Mouse (Mus musculus) left cerebral cortex, adult 9 months (tissue): ENCODE data around the gene Cachd1.
A peak's percentile ranks its signal among the peaks of the same experiment; 100 is the strongest.

Experiments
- DNase-seq, 2 experiments: peaks; one replicate each; pipeline ENCODE4 v3.0.0; 2022; ENCODE audit warnings: low spot score in 2 of 2

Gene Cachd1

DNA sequence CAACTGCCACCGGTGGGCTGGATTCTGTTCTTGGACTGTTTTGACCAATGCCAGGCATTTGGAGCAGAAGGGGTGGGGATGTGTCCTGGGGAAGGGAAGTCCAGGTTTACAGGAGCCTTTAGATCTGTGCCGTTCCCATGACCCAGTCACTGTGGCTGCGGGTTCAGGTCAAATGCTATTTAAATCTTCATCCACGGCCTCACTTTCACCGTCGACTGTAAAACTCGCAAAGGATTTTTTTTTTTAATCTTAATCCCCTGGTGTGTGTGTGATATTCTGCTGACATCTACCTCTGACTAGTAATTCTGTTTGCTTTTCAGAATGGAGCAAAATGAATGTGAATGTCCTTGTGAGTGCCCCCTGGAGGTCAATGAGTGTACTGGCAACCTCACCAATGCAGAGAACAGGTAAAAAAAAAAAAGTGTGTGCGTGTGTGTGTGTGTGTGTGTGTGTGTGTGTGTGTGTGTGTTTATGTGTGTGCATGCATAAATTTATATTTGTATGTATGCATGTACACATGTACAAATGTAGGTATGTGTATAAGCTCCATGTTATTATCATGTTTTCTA lies 211.8 kb downstream of the Cachd1 start:
- no peak for DNase-seq

- no peak for DNase-seq
Observed at GRCm38 (mm10) chr4:100990996-100991395, 214.5 kb downstream of the Cachd1 start.

- no peak for DNase-seq
Observed at GRCm38 (mm10) chr4:100992086-100992485, 215.6 kb downstream of the Cachd1 start.

DNA sequence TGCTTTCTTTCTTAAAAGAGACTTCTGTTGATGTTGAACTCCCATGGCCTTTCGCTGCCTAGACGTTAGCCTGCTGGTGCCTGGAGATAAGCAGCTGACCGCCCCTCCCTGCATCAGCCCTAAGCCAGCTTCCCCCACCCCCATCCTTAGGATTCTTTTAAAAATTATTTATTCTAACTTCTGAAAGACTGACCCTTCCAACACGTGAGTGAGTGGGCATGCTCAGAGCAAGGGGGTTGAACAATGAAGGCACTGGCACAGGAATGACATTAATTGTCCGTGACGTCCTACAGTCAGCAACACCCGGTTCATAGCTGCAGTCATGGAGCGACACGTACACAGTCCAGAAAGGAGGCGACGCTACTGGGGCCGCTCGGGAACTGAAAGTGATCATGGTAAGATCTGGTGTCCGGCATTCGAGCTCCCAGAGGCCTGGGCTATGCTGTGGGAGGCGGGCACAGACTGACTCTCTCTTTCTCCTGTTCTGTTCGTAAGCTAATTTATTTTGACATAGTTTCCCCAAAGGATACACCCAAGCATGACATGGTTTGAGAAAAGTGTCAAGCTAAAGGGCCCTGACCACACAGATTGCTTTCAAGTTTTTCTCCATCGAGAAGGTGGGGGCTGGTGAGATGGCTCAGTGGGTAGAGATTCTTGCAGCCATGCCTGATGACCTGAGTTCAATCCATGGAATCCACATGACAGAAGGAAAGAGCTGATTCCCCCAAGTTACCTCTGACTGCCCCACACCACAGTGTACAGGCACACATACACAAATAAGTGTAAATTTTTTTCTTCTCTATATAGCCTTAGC lies 218.2 kb downstream of the Cachd1 start:
- DNase-seq: no peak

DNA sequence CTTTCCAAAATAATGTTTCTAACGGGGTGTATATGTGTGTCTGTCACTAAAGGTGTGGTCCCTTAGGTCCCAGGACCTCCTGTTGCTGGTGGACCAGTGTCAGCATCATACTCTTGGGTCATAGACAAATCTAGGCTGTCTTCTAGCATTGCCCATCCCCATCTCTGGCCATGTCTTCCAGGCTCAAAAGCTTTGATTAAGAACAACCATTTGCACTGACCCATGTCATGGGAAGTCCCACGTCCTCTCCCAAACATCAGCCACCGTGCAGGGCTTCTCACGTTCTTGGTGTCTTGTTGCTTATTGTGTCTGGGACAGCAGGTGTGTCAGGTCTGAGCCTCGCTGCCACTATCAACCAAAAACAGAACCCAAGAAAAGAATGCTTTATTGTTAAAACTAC lies 219.1 kb downstream of the Cachd1 start:
- DNase-seq: no peak

GRCm38 (mm10) chr4:100996060-100996651 lies 219.7 kb downstream of the Cachd1 start:
- DNase-seq: no peak

GRCm38 (mm10) chr4:100998145-100998544 lies 221.7 kb downstream of the Cachd1 start:
- DNase-seq: peak in 1 of 2 experiments; percentile 70

GRCm38 (mm10) chr4:100998906-100999305 lies 222.4 kb downstream of the Cachd1 start:
- no peak for DNase-seq

DNA sequence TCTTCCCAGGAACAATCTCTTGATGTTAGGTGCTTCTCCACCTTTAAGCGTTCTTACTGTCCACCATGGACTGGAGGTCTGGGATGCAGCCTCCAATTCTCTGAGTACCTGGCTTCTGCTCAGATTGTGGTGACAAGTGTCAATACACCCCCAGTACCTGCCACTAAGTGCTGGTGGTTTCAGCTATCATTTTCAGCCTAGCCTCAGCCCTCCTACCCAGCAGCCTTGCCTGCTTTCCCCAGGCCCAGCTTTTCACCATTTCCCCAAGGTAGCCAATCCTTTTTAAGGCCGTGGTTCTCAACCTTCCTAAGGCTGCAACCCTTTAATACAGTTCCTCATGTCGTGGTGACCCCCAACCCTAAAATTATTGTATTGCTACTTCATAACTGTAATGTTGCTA lies 224.1 kb downstream of the Cachd1 start:
- DNase-seq: no peak

DNA sequence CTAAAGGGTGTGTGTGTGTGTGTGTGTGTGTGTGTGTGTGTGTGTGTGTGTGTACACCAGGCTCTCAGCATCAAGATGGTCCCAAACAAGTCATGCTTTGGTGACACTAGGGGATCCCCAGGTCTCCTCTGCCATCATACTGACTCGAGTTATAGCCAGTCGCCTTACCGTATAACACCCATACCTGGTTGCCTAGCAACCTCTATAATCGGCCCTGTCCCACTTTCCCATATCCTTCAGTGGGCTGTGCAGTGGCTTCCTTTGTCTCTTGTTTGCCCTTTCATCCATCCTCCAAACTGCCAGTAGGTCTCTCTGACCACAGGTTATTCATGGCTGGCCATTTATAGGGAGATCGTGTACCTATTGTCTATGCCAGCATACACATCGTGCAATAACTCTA lies 224.6 kb downstream of the Cachd1 start:
- DNase-seq: no peak

DNA sequence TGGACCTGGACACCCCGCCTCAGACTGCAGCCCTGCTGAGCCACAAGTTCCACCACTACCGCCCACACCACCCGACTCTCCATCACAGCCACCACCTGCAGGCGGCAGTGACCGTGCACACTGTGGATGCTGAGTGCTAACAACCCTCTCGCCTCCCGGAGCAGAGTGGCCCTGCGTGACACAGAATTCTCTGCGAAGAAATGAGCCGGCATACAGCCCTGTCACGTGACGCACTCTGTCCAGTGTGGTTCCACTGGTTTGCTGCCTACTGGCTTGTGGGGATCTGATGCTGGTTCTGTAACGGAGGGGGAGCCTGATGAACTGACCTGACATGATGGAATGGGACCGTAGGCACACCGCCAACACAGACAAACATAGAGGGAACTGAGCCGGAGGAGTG lies 226.5 kb downstream of the Cachd1 start:
- no peak for DNase-seq

DNA sequence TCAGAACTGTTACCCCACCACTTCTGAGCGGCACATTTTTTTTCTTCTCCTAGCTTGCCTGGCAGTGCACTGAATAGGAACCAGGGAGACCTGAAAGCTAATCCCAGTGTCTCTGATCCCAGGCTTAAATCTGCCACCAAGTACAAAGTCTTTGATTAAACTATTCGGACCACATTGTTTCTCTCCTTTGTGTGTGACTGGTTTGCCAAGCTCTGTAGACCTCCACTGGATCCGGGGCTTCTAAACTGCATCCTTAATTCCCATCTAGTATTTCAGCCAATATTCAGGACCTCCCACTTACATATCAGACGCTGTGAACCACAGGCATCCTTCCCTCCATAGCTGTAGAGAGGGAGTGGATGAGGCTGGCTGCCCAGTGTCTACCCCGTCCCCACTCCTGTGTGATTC lies 231.9 kb downstream of the Cachd1 start:
- no peak for DNase-seq

GRCm38 (mm10) chr4:101009092-101009491 lies 232.6 kb downstream of the Cachd1 start:
- DNase-seq: no peak

GRCm38 (mm10) chr4:101017806-101018205 lies 241.3 kb downstream of the Cachd1 start:
- DNase-seq: no peak

GRCm38 (mm10) chr4:101020596-101020995 lies 244.1 kb downstream of the Cachd1 start, which contains the start of gene Gm10577:
Gene Gm10577, minus strand, starts transcription at chr4:101020696.
- no peak for DNase-seq

- DNase-seq: peak in 1 of 2 experiments; percentile 44
Observed at GRCm38 (mm10) chr4:101026566-101026965, 250.1 kb downstream of the Cachd1 start.

- peak in 1 of 2 experiments; percentile 22 for DNase-seq
Observed at GRCm38 (mm10) chr4:101026995-101027394, 250.5 kb downstream of the Cachd1 start.

DNA sequence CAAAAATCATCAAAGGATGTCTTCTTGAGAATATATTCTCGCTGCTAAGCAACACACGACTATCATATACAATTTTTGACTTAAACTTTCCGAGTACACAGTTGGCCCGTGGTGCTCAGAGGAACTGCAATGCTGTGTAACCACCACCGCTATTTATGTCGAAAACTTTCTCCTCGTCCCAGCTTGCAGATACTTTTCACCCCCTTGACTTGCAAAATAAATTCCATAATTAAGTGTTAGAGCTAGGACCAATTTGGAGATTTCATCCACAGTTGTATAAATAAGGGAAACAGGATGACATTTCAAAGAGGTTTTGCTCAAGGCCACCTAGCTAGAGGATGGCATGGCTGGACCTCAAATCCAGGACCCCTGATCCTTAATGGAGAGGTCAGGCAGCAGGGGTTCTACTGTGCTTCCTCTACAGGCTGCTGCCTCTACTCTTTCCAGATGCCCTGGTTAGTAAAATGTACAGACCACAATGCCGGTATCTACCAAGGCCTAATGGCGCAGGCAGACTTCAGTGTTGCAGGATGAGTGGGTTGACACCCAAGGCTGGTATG lies 251.5 kb downstream of the Cachd1 start:
- no peak for DNase-seq

- DNase-seq: no peak
Observed at GRCm38 (mm10) chr4:101033047-101033446, 256.6 kb downstream of the Cachd1 start.

DNA sequence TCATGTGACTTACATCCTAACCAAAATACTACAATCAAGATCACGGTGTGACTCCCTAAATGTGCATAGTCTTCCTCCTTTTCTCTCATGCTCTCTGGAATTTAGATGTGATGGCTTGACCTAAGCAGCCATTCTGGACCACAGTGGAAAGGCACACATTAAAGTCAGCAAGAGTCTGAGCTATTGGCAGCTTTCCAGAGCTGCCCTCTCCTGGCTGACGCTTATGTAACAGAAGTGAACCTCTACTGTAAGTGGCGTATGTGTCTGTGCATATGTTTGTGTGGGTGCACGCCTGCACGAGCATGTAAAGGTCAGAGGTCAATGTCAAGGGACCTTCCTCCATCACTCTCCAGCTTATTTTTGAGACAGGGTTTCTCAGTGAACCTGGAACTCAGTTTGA lies 258.7 kb downstream of the Cachd1 start:
- no peak for DNase-seq

DNA sequence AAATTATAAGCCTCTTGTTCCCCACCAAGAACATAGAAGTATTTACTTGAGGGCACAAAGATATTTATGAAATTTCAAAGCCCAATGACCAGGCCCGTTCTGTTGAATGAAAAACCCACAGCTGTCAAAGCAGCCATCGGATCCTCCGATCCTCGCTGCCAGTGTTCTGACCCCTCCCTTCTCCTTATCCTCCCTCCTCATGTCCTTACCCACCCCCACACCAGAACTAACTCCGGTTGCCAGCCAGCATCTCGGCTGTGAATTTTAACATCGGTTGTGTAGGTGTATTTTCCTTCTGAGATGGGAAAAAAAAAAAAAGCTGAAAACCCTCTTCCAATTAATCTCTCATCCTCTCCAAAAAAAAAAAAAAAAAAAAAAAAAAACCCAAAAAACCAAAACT lies 260.7 kb downstream of the Cachd1 start:
- DNase-seq: peak in 1 of 2 experiments; percentile 55

GRCm38 (mm10) chr4:101043691-101044090 lies 267.2 kb downstream of the Cachd1 start:
- no peak for DNase-seq

- no peak for DNase-seq
Observed at GRCm38 (mm10) chr4:101044149-101044548, 267.7 kb downstream of the Cachd1 start.
